Mouse (Mus musculus): ENCODE data around the gene Plxnd1.

- TF ChIP-seq CTCF (IDR thresholded peaks at IDR 0.05; ENCODE audit: borderline replicate concordance, insufficient read depth, low read length), result no peak
- no peak for TF ChIP-seq POLR2A (IDR thresholded peaks at IDR 0.05; ENCODE audit: low read depth, low read length)
Measured at GRCm38 (mm10) chr6:115982889-115983288, 11.9 kb downstream of the Plxnd1 start.
